In genomic region chr11:69886907-69887635, GRCm38 (mm10) we compare ENCODE assay signal across 14 mouse cellular contexts. TPM values are rescaled to one million over a fixed set of nuclear protein-coding genes. Genes with fewer than 3 reads are reported as not detected.
DNase-seq lines count a peak whose midpoint lies in the region; ATAC-seq and TF ChIP-seq lines count a peak whose summit lies in the region.
"Had no signal": no experiment of that assay in that cellular context is flagged by ENCODE, and none has a peak within 500 bp of the region (broad histone marks: within the 10 kb centered on the region; RNA-seq: fewer than 3 reads in every experiment).

No protein-coding gene starts in this region.

- H3K4me3 ChIP-seq in gastrocnemius, adult 2 months = no peak overlapping the region
- H3K4me3 ChIP-seq in embryonic facial prominence, embryonic 10.5 days = no peak overlapping the region
- H3K4me3 ChIP-seq: embryonic facial prominence, embryonic 12.5 days; intestine, embryonic 15.5 days; lung, embryonic 15.5 days had no signal

- no peaks in the 10 kb centered on the region for H3K9me3 ChIP-seq in embryonic facial prominence, embryonic 10.5 days
- H3K9me3 ChIP-seq: embryonic facial prominence, embryonic 12.5 days; intestine, embryonic 15.5 days; lung, embryonic 15.5 days had no signal

- no peaks in the 10 kb centered on the region for H3K36me3 ChIP-seq in embryonic facial prominence, embryonic 10.5 days (replicated peaks)
- H3K36me3 ChIP-seq: embryonic facial prominence, embryonic 12.5 days; intestine, embryonic 15.5 days; lung, embryonic 15.5 days had no signal

- DNase-seq in gastrocnemius, adult 2 months = no peak
- DNase-seq in gastrocnemius, adult 8-10 months (ENCODE audit: low spot score in 2 of 2) = no peak
- peak; percentile 52 to 68 for DNase-seq in lung, adult 18-20 months
- no peak for DNase-seq in lung, postnatal 10 days
- DNase-seq in kidney, postnatal 36 days = peak; percentile 64 to 68
- no peak for DNase-seq in embryonic facial prominence, embryonic 10.5 days (ENCODE audit: low spot score)
- no peak for DNase-seq in adrenal gland, adult 8-10 months
- DNase-seq: gastrocnemius, postnatal 14 days; right cerebral cortex, adult 18-20 months had no signal

- 74% methylated on average over 8 of the region's 8 CpGs for WGBS in embryonic facial prominence, embryonic 10.5 days

- H3K4me1 ChIP-seq in embryonic facial prominence, embryonic 10.5 days = peaks cover 20% of the 10 kb centered on the region
- H3K4me1 ChIP-seq: embryonic facial prominence, embryonic 12.5 days had no signal

- peak; percentile 55 for TF ChIP-seq CTCF in gastrocnemius, adult 2 months (IDR thresholded peaks at IDR 0.05)

- peaks cover 5% of the 10 kb centered on the region for H3K27me3 ChIP-seq in embryonic facial prominence, embryonic 10.5 days (replicated peaks; ENCODE audit: low read depth, poor library complexity, severe bottlenecking)
- H3K27me3 ChIP-seq: intestine, embryonic 15.5 days; lung, embryonic 15.5 days had no signal

- ATAC-seq in megakaryocyte-erythroid progenitor cell, adult 5-6 weeks (replicated peaks; ENCODE audit: low FRiP score, low TSS enrichment, poor library complexity, severe bottlenecking) = peak; percentile 61
- ATAC-seq: intestine, embryonic 15.5 days had no signal

- H3K27ac ChIP-seq in gastrocnemius, adult 2 months = peak overlapping the region; percentile 28; the same call in 1 of the 2 replicates
- H3K27ac ChIP-seq in embryonic facial prominence, embryonic 10.5 days (replicated peaks) = no peak overlapping the region
- H3K27ac ChIP-seq: embryonic facial prominence, embryonic 12.5 days; intestine, embryonic 15.5 days; lung, embryonic 15.5 days had no signal

- intact Hi-C loops in gastrocnemius, adult 2 months (cut with DNase I) = no loop called here

RNA-seq across cellular contexts. Expression of gene Kctd11, which starts 5.9 kb away (rescaled TPM):
- total RNA-seq in gastrocnemius, adult 2 months (2021) = 1 to 10 TPM; 1.3 to 1.7 TPM
- total RNA-seq in gastrocnemius, adult 8-10 months (2022) = 1 to 10 TPM in 2 of 4 experiments, under 1 TPM in 2; 0.97 to 1.3 (median 1.1) TPM
- 0.54 and 0.79 TPM in 2 replicates for total RNA-seq in megakaryocyte-erythroid progenitor cell, adult 5-6 weeks (2014; fragmentation: Nextera tagmentation)
- total RNA-seq in megakaryocyte-erythroid progenitor cell, adult 5-6 weeks (2017) = 1.3 TPM in 1 of 2 replicates, not detected in the other
- polyA plus RNA-seq in embryonic facial prominence, embryonic 10.5 days (2016; fragmentation: Nextera tagmentation; extraction: Ambion mirVana) = 6.8 and 7.0 TPM in 2 replicates
- 1 to 10 TPM; 4.3 to 6.2 (median 5.5) TPM for total RNA-seq in adrenal gland, adult 8-10 months (2022)

RNA-seq across cellular contexts. Expression of gene Acap1, which starts 8.3 kb away (rescaled TPM):
- under 1 TPM in 1 of 2 experiments, not detected in 1; 0.08 TPM for total RNA-seq in gastrocnemius, adult 2 months (2021)
- under 1 TPM in 3 of 4 experiments, not detected in 1; 0.15 to 0.21 (median 0.19) TPM for total RNA-seq in gastrocnemius, adult 8-10 months (2022)
- 52.7 and 59.4 TPM in 2 replicates for total RNA-seq in megakaryocyte-erythroid progenitor cell, adult 5-6 weeks (2014; fragmentation: Nextera tagmentation)
- 40.3 and 55.2 TPM in 2 replicates for total RNA-seq in megakaryocyte-erythroid progenitor cell, adult 5-6 weeks (2017)
- 1.3 and 1.5 TPM in 2 replicates for polyA plus RNA-seq in embryonic facial prominence, embryonic 10.5 days (2016; fragmentation: Nextera tagmentation; extraction: Ambion mirVana)
- 1 to 10 TPM in 2 of 4 experiments, under 1 TPM in 2; 0.31 to 1.9 (median 0.86) TPM for total RNA-seq in adrenal gland, adult 8-10 months (2022)

RNA-seq across cellular contexts. Expression of gene Tmem95, which starts 9.3 kb away (rescaled TPM):
- not detected for total RNA-seq in gastrocnemius, adult 2 months (2021)
- not detected for total RNA-seq in gastrocnemius, adult 8-10 months (2022)
- total RNA-seq in megakaryocyte-erythroid progenitor cell, adult 5-6 weeks (2014; fragmentation: Nextera tagmentation) = not detected in 2 replicates
- not detected in 2 replicates for total RNA-seq in megakaryocyte-erythroid progenitor cell, adult 5-6 weeks (2017)
- 0.31 TPM in 1 of 2 replicates, not detected in the other for polyA plus RNA-seq in embryonic facial prominence, embryonic 10.5 days (2016; fragmentation: Nextera tagmentation; extraction: Ambion mirVana)
- not detected for total RNA-seq in adrenal gland, adult 8-10 months (2022)
- total RNA-seq: gastrocnemius, postnatal 14 days had no signal
- polyA plus RNA-seq: brain, embryonic 14.5 days; embryonic facial prominence, embryonic 12.5 days; intestine, embryonic 15.5 days; lung, embryonic 15.5 days had no signal

RNA-seq across cellular contexts. Expression of gene 2810408A11Rik, which starts 13.7 kb away (rescaled TPM):
- under 1 TPM in 1 of 2 experiments, not detected in 1; 0.33 TPM for total RNA-seq in gastrocnemius, adult 2 months (2021)
- 1 to 10 TPM in 1 of 4 experiments, under 1 TPM in 3; 0.22 to 1.1 (median 0.57) TPM for total RNA-seq in gastrocnemius, adult 8-10 months (2022)
- total RNA-seq in megakaryocyte-erythroid progenitor cell, adult 5-6 weeks (2014; fragmentation: Nextera tagmentation) = 2.4 and 4.0 TPM in 2 replicates
- 3.4 and 4.1 TPM in 2 replicates for total RNA-seq in megakaryocyte-erythroid progenitor cell, adult 5-6 weeks (2017)
- 14.7 and 14.8 TPM in 2 replicates for polyA plus RNA-seq in embryonic facial prominence, embryonic 10.5 days (2016; fragmentation: Nextera tagmentation; extraction: Ambion mirVana)
- total RNA-seq in adrenal gland, adult 8-10 months (2022) = 1 to 10 TPM in 1 of 4 experiments, under 1 TPM in 3; 0.23 to 2.4 (median 0.71) TPM

RNA-seq across cellular contexts. Expression of gene Neurl4, which starts 13.8 kb away (rescaled TPM):
- total RNA-seq in gastrocnemius, adult 2 months (2021) = 10 to 100 TPM; 25.2 to 33.5 TPM
- total RNA-seq in gastrocnemius, adult 8-10 months (2022) = 10 to 100 TPM; 21.6 to 31.3 (median 25.5) TPM
- total RNA-seq in megakaryocyte-erythroid progenitor cell, adult 5-6 weeks (2014; fragmentation: Nextera tagmentation) = 31.7 and 51.2 TPM in 2 replicates
- 27.9 and 64.3 TPM in 2 replicates for total RNA-seq in megakaryocyte-erythroid progenitor cell, adult 5-6 weeks (2017)
- polyA plus RNA-seq in embryonic facial prominence, embryonic 10.5 days (2016; fragmentation: Nextera tagmentation; extraction: Ambion mirVana) = 10.9 and 11.1 TPM in 2 replicates
- total RNA-seq in adrenal gland, adult 8-10 months (2022) = 10 to 100 TPM; 36.4 to 71.4 (median 51.5) TPM

Comparison
In these comparisons a context has a peak if more than half of its experiments do, and no peak if none do; other contexts are left out.
1. DNase-seq: peak in lung, adult 18-20 months (2 of 2) and kidney, postnatal 36 days (2 of 2); none in gastrocnemius, adult 2 months (single experiment), gastrocnemius, adult 8-10 months (0 of 2), lung, postnatal 10 days (single experiment), embryonic facial prominence, embryonic 10.5 days (single experiment) and adrenal gland, adult 8-10 months (single experiment).
2. RNA of gene Acap1, which starts 8.3 kb away (total RNA-seq): 40.3 to 59.4 TPM in megakaryocyte-erythroid progenitor cell, adult 5-6 weeks; 0.31 to 1.9 TPM in adrenal gland, adult 8-10 months, 0.15 to 0.21 TPM in gastrocnemius, adult 8-10 months and 0.08 TPM in gastrocnemius, adult 2 months; every median in the first group is over 10 times any median in the second.